Mouse (Mus musculus): ENCODE results near the gene Hspa2. TPM values are rescaled to one million over a fixed set of nuclear protein-coding genes. Genes with fewer than 3 reads are reported as not detected.
A peak's percentile ranks its signal among the peaks of the same experiment; 100 is the strongest.

Gene Hspa2
- polyA plus RNA-seq, 1 experiment from 2014 or later = 5.4 TPM

- no peak overlapping the region for H3K4me3 ChIP-seq
- H3K4me1 ChIP-seq = no peaks in the 10 kb centered on the region
- no peak overlapping the region for H3K27ac ChIP-seq (replicated peaks)
- 93% methylated on average over 11 of the region's 11 CpGs for WGBS
- peaks cover 56% of the 10 kb centered on the region for H3K36me3 ChIP-seq (replicated peaks)
- no peak for DNase-seq (ENCODE audit: low spot score)
- no peaks in the 10 kb centered on the region for H3K27me3 ChIP-seq (replicated peaks; ENCODE audit: low read depth, poor library complexity, severe bottlenecking)
- no peaks in the 10 kb centered on the region for H3K9me3 ChIP-seq
Observed at GRCm38 (mm10) chr12:76388794-76389193, 15.2 kb upstream of the Hspa2 start.

DNA sequence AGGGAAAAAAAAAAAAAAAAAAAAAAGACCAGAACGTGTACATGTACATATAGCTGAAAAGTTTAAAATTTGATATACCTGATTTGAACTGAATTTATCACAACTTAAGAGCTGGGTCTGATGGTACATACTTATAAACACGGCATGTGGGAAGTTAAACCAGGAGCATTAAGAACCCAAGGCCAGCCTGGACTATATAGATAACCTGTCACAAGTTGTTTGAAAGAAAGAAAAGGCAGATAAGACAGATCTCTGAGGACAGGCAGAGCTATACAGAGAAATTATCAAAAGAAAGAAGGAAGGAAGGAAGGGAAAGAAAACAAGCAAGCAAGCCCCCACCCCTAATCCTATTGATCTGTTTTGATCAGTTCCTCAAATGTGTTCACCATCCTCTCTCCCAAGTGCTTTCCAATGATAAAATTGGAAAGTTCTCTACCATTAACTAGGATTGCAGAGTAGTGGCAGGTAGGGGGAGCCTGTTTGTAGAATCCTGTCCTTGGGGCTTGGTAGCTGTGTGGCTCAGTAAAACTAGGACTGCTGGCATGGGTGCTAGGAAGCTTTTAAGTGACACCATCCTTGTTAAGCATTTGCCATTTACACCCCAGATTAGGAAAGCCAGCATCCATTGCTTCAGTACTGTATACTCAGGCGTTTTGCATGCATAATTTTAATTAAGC lies 12.2 kb upstream of the Hspa2 start:
- 81% methylated on average over 3 of the region's 3 CpGs for WGBS
- Histone ChIP-seq H3K27me3 (replicated peaks; ENCODE audit: low read depth, poor library complexity, severe bottlenecking) (no peaks in the 10 kb centered on the region), H3K27ac (replicated peaks) (no peak overlapping the region), H3K36me3 (replicated peaks) (peaks cover 29% of the 10 kb centered on the region), H3K9me3 (no peaks in the 10 kb centered on the region), H3K4me1 (no peaks in the 10 kb centered on the region), H3K4me3 (no peak overlapping the region)
- no peak for DNase-seq (ENCODE audit: low spot score)

DNA sequence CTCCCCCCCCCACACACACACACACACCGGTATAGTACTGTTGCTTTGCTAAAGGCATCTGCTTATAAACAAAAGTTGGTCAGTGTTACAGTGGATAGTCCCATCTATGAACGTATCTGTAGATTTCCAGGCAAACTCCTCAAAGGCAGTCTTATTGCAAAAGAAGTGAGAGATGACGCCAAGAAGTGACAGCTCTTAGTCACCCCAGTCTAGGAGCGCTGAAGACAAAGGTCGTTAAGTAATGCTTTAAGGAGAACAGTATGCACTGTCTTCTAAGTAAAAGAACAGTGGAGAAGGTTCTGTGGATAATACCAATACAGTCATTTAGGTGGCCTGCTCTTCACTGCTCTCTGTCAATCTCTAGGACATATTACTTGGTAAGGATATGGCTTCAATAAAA lies 11.0 kb upstream of the Hspa2 start:
- H3K36me3 ChIP-seq (replicated peaks) = peaks cover 22% of the 10 kb centered on the region
- H3K4me3 ChIP-seq = no peak overlapping the region
- H3K9me3 ChIP-seq = no peaks in the 10 kb centered on the region
- 84% methylated on average over 5 of the region's 5 CpGs for WGBS
- no peak for DNase-seq (ENCODE audit: low spot score)
- no peaks in the 10 kb centered on the region for H3K27me3 ChIP-seq (replicated peaks; ENCODE audit: low read depth, poor library complexity, severe bottlenecking)
- no peaks in the 10 kb centered on the region for H3K4me1 ChIP-seq
- no peak overlapping the region for H3K27ac ChIP-seq (replicated peaks)

- Histone ChIP-seq H3K4me1 (no peaks in the 10 kb centered on the region), H3K27ac (replicated peaks) (no peak overlapping the region), H3K27me3 (replicated peaks; ENCODE audit: low read depth, poor library complexity, severe bottlenecking) (peaks cover 9% of the 10 kb centered on the region), H3K36me3 (replicated peaks) (no peaks in the 10 kb centered on the region), H3K9me3 (no peaks in the 10 kb centered on the region), H3K4me3 (no peak overlapping the region)
- WGBS = 84% methylated on average over 5 of the region's 5 CpGs
- no peak for DNase-seq (ENCODE audit: low spot score)
Observed at GRCm38 (mm10) chr12:76397281-76397680, 6.7 kb upstream of the Hspa2 start.

GRCm38 (mm10) chr12:76401674-76402073 lies 2.3 kb upstream of the Hspa2 start:
- peaks cover 41% of the 10 kb centered on the region for H3K27me3 ChIP-seq (replicated peaks; ENCODE audit: low read depth, poor library complexity, severe bottlenecking)
- no peaks in the 10 kb centered on the region for H3K36me3 ChIP-seq (replicated peaks)
- H3K9me3 ChIP-seq = no peaks in the 10 kb centered on the region
- no peak overlapping the region for H3K27ac ChIP-seq (replicated peaks)
- H3K4me3 ChIP-seq = no peak overlapping the region
- no peak for DNase-seq (ENCODE audit: low spot score)
- H3K4me1 ChIP-seq = peaks cover 30% of the 10 kb centered on the region
- WGBS = 57% methylated on average over 3 of the region's 3 CpGs

DNA sequence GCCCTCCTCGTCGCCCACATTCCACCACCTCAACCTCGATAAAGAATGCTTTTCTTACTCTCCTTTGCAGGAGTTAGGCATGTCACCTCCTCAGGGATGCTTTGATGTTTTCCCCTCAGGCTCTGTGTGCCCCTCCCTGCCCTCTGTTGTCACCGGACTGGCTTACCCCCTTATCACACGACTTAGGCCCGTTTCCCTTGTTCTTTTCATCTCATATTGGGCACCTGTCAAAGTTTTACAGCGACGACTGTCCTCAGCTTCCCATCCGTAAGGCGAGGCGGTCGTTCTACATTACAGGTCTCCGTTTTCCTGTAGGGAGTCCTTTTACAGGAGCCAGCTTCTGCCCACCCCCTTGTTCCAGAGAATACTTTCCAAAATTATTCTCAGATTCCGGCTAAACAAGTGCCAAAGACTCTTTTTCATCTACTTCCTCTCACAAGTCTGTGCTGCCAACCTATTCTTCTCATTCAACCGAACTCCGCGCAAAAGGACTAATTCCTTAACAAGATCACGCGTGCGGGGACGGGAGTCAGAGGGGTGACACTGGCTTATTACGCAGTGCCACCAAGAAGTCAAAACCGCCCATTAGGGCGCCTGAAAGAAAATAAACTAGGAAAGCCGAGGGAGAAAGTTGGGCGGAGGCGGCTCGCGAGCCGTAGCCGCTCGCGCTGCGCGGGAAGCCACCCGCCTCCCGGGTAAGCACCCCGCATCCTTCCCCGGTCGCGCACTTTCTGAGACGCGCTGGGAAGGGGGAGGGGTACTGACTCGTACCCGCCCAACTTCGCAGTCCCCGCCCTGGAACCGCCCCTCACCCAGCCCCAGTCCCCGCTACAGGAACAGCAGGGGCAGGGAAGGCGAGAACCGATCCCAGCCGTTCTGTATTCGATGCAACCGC lies 738 bp upstream of the Hspa2 start:
- peaks cover 55% of the 10 kb centered on the region for H3K27me3 ChIP-seq (replicated peaks; ENCODE audit: low read depth, poor library complexity, severe bottlenecking)

DNA sequence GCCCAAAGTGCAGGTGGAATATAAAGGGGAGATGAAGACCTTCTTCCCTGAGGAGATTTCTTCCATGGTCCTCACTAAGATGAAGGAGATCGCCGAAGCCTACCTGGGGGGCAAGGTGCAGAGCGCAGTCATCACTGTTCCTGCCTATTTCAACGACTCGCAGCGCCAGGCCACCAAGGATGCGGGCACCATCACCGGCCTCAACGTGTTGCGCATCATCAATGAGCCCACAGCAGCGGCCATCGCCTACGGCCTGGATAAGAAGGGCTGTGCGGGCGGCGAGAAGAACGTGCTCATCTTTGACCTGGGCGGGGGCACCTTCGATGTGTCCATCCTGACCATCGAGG lies 833 bp downstream of the Hspa2 start:
- Histone ChIP-seq H3K4me1 (peaks cover 36% of the 10 kb centered on the region), H3K36me3 (replicated peaks) (no peaks in the 10 kb centered on the region), H3K4me3 (peak overlapping the region; percentile 78), H3K9me3 (no peaks in the 10 kb centered on the region), H3K27ac (replicated peaks) (peak overlapping the region; percentile 91; the same call in 1 of the 2 replicates), H3K27me3 (replicated peaks; ENCODE audit: low read depth, poor library complexity, severe bottlenecking) (peaks cover 59% of the 10 kb centered on the region)
- 10% methylated on average over 20 of the region's 20 CpGs for WGBS
- DNase-seq (ENCODE audit: low spot score) = no peak

More for the DNA sequence above, 738 bp upstream of the Hspa2 start:
- under 1% methylated on average over 54 of the region's 54 CpGs for WGBS
- H3K9me3 ChIP-seq = no peaks in the 10 kb centered on the region
- no peaks in the 10 kb centered on the region for H3K36me3 ChIP-seq (replicated peaks)
- peak overlapping the region; percentile 78 for H3K4me3 ChIP-seq
- peaks cover 30% of the 10 kb centered on the region for H3K4me1 ChIP-seq
- DNase-seq (ENCODE audit: low spot score) = peak; percentile 34
- peak overlapping the region; percentile 91 for H3K27ac ChIP-seq (replicated peaks)

DNA sequence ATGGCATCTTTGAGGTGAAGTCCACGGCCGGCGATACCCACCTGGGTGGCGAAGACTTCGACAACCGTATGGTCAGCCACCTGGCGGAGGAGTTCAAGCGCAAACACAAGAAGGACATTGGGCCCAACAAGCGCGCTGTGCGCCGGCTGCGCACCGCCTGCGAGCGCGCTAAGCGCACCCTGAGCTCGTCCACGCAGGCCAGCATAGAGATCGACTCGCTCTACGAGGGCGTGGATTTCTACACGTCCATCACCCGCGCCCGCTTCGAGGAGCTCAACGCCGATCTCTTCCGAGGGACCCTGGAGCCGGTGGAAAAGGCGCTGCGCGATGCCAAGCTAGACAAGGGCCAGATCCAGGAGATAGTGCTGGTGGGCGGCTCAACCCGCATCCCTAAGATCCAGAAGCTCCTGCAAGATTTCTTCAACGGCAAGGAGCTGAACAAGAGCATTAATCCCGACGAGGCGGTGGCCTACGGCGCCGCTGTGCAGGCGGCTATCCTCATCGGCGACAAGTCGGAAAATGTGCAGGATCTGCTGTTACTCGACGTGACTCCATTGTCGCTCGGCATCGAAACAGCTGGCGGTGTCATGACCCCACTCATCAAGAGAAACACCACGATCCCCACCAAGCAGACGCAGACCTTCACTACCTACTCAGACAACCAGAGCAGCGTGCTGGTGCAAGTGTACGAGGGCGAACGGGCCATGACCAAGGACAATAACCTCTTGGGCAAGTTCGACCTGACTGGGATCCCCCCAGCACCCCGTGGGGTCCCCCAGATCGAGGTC lies 1.4 kb downstream of the Hspa2 start:
- Histone ChIP-seq H3K27me3 (replicated peaks; ENCODE audit: low read depth, poor library complexity, severe bottlenecking) (peaks cover 59% of the 10 kb centered on the region), H3K4me1 (peaks cover 38% of the 10 kb centered on the region), H3K4me3 (peak overlapping the region; percentile 78), H3K9me3 (no peaks in the 10 kb centered on the region), H3K27ac (replicated peaks) (no peak overlapping the region), H3K36me3 (replicated peaks) (no peaks in the 10 kb centered on the region)
- WGBS = 4% methylated on average over 64 of the region's 64 CpGs
- peak; percentile 60 for DNase-seq (ENCODE audit: low spot score)

DNA sequence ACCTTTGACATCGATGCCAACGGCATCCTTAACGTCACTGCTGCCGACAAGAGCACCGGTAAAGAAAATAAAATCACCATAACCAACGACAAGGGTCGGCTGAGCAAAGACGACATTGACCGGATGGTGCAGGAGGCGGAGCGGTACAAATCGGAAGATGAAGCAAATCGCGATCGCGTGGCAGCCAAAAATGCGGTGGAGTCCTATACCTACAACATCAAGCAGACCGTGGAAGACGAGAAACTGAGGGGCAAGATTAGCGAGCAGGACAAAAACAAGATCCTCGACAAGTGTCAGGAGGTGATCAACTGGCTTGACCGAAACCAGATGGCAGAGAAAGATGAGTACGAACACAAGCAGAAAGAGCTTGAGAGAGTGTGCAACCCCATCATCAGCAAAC lies 2.0 kb downstream of the Hspa2 start:
- no peaks in the 10 kb centered on the region for H3K36me3 ChIP-seq (replicated peaks)
- peaks cover 39% of the 10 kb centered on the region for H3K4me1 ChIP-seq
- H3K9me3 ChIP-seq = no peaks in the 10 kb centered on the region
- 2% methylated on average over 23 of the region's 23 CpGs for WGBS
- H3K27ac ChIP-seq (replicated peaks) = no peak overlapping the region
- peaks cover 59% of the 10 kb centered on the region for H3K27me3 ChIP-seq (replicated peaks; ENCODE audit: low read depth, poor library complexity, severe bottlenecking)
- peak overlapping the region; percentile 78 for H3K4me3 ChIP-seq
- DNase-seq (ENCODE audit: low spot score) = no peak

DNA sequence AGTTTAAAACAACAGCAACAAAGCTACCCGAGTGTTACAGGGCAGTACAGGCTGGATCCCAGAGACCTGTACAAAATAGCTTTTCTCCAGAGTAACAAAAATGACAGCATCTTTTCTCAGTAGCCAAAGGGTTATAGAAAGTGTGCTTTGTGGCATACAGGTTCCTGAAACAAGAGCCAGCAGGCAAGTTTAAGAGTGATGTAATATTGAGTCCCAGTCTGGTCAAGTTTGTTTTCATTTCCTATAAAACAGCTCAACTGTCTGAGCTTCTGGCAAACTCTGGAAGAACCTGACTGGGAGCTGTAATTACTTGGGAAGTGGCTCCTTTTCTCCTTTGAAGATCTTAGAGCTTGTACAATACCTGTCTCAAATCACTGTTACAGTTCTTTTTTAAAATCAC lies 3.2 kb downstream of the Hspa2 start:
- Histone ChIP-seq H3K36me3 (replicated peaks) (no peaks in the 10 kb centered on the region), H3K27me3 (replicated peaks; ENCODE audit: low read depth, poor library complexity, severe bottlenecking) (peaks cover 50% of the 10 kb centered on the region), H3K9me3 (no peaks in the 10 kb centered on the region), H3K4me3 (no peak overlapping the region), H3K27ac (replicated peaks) (no peak overlapping the region), H3K4me1 (peaks cover 39% of the 10 kb centered on the region)
- 38% methylated on average over 1 of the region's 1 CpGs for WGBS
- DNase-seq (ENCODE audit: low spot score) = no peak

DNA sequence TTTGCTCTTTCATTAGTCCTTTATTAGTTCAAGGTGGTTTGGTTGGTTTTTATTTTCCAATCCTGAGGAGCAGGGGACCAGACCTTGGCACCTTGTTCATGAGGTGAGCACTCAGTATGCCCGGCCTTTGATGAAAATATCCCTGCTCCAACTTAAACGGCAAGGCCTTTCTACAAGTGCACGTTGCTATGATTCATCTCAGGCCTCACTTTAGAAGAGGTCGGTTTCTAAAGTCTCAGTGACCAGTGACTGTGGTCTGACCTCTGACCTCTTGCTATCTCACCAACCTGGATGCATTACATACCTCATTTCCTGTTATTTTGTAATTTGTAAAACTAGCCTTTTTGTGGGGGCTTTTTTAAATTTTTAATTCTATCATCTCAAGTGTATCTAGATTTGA lies 5.2 kb downstream of the Hspa2 start:
- Histone ChIP-seq H3K9me3 (no peaks in the 10 kb centered on the region), H3K27ac (replicated peaks) (no peak overlapping the region), H3K36me3 (replicated peaks) (no peaks in the 10 kb centered on the region), H3K27me3 (replicated peaks; ENCODE audit: low read depth, poor library complexity, severe bottlenecking) (peaks cover 41% of the 10 kb centered on the region), H3K4me1 (peaks cover 29% of the 10 kb centered on the region), H3K4me3 (no peak overlapping the region)
- 29% methylated on average over 4 of the region's 4 CpGs for WGBS
- no peak for DNase-seq (ENCODE audit: low spot score)

GRCm38 (mm10) chr12:76415383-76416010 lies 11.5 kb downstream of the Hspa2 start:
- H3K27ac ChIP-seq (replicated peaks) = no peak overlapping the region
- H3K9me3 ChIP-seq = peaks cover 6% of the 10 kb centered on the region
- no peak overlapping the region for H3K4me3 ChIP-seq
- H3K4me1 ChIP-seq = peaks cover 10% of the 10 kb centered on the region
- no peak for DNase-seq (ENCODE audit: low spot score)
- no peaks in the 10 kb centered on the region for H3K36me3 ChIP-seq (replicated peaks)
- peaks cover 28% of the 10 kb centered on the region for H3K27me3 ChIP-seq (replicated peaks; ENCODE audit: low read depth, poor library complexity, severe bottlenecking)
- WGBS = 83% methylated on average over 12 of the region's 12 CpGs
